ENCODE assay signal across 7 mouse cellular contexts in genomic region chr9:42183448-42183847, GRCm38 (mm10). TPM values are rescaled to one million over a fixed set of nuclear protein-coding genes. Genes with fewer than 3 reads are reported as not detected.
DNase-seq lines count a peak whose midpoint lies in the region; ATAC-seq and TF ChIP-seq lines count a peak whose summit lies in the region.

No protein-coding gene starts in this region.

- no peak for ATAC-seq in monocyte, adult 5-6 weeks (replicated peaks; ENCODE audit: insufficient number of reproducible peaks, low FRiP score, low TSS enrichment, poor library complexity, severe bottlenecking)

- intact Hi-C loops in gastrocnemius, postnatal 14 days (cut with DNase I; ENCODE audit: low total_unique reads) = no loop called here

- TF ChIP-seq CTCF in brain, embryonic 14.5 days (IDR thresholded peaks at IDR 0.05; ENCODE audit: borderline replicate concordance, extremely low read depth, insufficient read depth, insufficient read length) = no peak

- no peak for TF ChIP-seq POLR2A in brain, embryonic 14.5 days (IDR thresholded peaks at IDR 0.05; ENCODE audit: borderline replicate concordance, extremely low read depth, insufficient read depth, insufficient read length, poor library complexity, severe bottlenecking)

- DNase-seq in brain, embryonic 14.5 days (ENCODE audit: low read depth) = peak; percentile 98
- peak; percentile 90 to 95 for DNase-seq in cerebellum, postnatal 10 days
- peak; percentile 58 for DNase-seq in gastrocnemius, postnatal 14 days
- peak; percentile 78 to 87 for DNase-seq in layer of hippocampus, adult 18-20 months (ENCODE audit: low spot score in 2 of 2)
- peak; percentile 57 for DNase-seq in lung, postnatal 14 days
- no peak for DNase-seq in spleen, postnatal 36 days (ENCODE audit: low spot score in 2 of 2)

RNA-seq across cellular contexts. Expression of gene Sorl1, which starts 59.4 kb away (rescaled TPM):
- 12.9 and 16.3 TPM in 2 replicates for polyA plus RNA-seq in brain, embryonic 14.5 days (2012; rRNA removed)
- 10 to 100 TPM; 31.8 to 33.4 TPM for total RNA-seq in gastrocnemius, postnatal 14 days (2021)
- total RNA-seq in layer of hippocampus, adult 18-20 months (2021) = 100 to 1,000 TPM; 189 to 193 TPM
- 86.3 to 119 TPM (median 111 TPM) in 3 replicates for total RNA-seq in monocyte, adult 5-6 weeks (2017)

Comparison
In these comparisons a context has a peak if more than half of its experiments do, and no peak if none do; other contexts are left out.
1. DNase-seq: peak in brain, embryonic 14.5 days (single experiment), cerebellum, postnatal 10 days (2 of 2), gastrocnemius, postnatal 14 days (single experiment), layer of hippocampus, adult 18-20 months (2 of 2) and lung, postnatal 14 days (single experiment); none in spleen, postnatal 36 days (0 of 2).